Mouse (Mus musculus) ES-E14 (cell line): ENCODE results near the gene Ppp1r13b.

ENCODE experiments used
- CHD2 ChIP-seq: IDR thresholded peaks from 2 replicates; pipeline ENCODE4 v1.6.1; 2014; ENCODE audit warnings: mild to moderate bottlenecking, low read depth, low read length, inconsistent platforms
- HCFC1 ChIP-seq: IDR thresholded peaks from 2 replicates; pipeline ENCODE4 v1.6.1; 2012; ENCODE audit warnings: low read length, inconsistent platforms, borderline replicate concordance; ENCODE audit not compliant: insufficient read depth
- MAFK ChIP-seq: IDR thresholded peaks from 2 replicates; pipeline ENCODE4 v1.6.1; 2014; ENCODE audit warnings: mild to moderate bottlenecking, low read depth, low read length, inconsistent platforms; ENCODE audit not compliant: insufficient read depth
- ZC3H11A ChIP-seq: IDR thresholded peaks from 2 replicates; pipeline ENCODE4 v1.6.1; 2012; ENCODE audit warnings: low read depth, mild to moderate bottlenecking, inconsistent platforms, low read length, borderline replicate concordance
- ZNF384 ChIP-seq: IDR thresholded peaks from 2 replicates; pipeline ENCODE4 v1.6.1; 2012; ENCODE audit warnings: low read depth, low read length, inconsistent platforms

GRCm38 (mm10) chr12:111945115-111945514, 37.2 kb upstream of the Ppp1r13b start:
- TF ChIP-seq CHD2 (no peak), ZNF384 (no peak), ZC3H11A (no peak), MAFK (no peak), HCFC1 (no peak)
